Mouse (Mus musculus) MEL (cell line): ENCODE results near the gene Nubp2. TPM values are rescaled to one million over a fixed set of nuclear protein-coding genes. Genes with fewer than 3 reads are reported as not detected.

Experiments used
- DNase-seq: peaks from one replicate; pipeline ENCODE4 v3.0.0; 2011; ENCODE audit warnings: low read depth, low spot score
- H3K27ac ChIP-seq: 2 replicates; pipeline ENCODE4 v1.5.1; 2012; ENCODE audit warnings: low read depth, mild to moderate bottlenecking, control low read depth, low read length, moderate library complexity; ENCODE audit not compliant: control insufficient read depth
- H3K27me3 ChIP-seq, 2 experiments: fragments of 150-350 bp in 1 of 2; sonication (generic) in 1 of 2; 2 replicates each; pipeline ENCODE4 v1.6.1; 2012; ENCODE audit warnings: low read length in 2 of 2, mild to moderate bottlenecking in 2 of 2, improper control_type of control experiment in 1 of 2, moderate library complexity in 1 of 2; ENCODE audit not compliant: insufficient read depth in 2 of 2, control insufficient read depth in 1 of 2
- H3K36me3 ChIP-seq, 2 experiments: 2 replicates each; pipeline ENCODE4 v1.6.1; 2012 to 2014; ENCODE audit warnings: low read length in 2 of 2, improper control_type of control experiment in 1 of 2, inconsistent platforms in 1 of 2, mild to moderate bottlenecking in 1 of 2; ENCODE audit not compliant: insufficient read depth in 2 of 2, control insufficient read depth in 1 of 2
- H3K4me1 ChIP-seq, 2 experiments: fragments of 150-350 bp in 1 of 2; sonication (generic) in 1 of 2; 2 replicates each; pipeline ENCODE4 v1.6.1; 2012; ENCODE audit warnings: low read length in 2 of 2, improper control_type of control experiment in 1 of 2, mild to moderate bottlenecking in 1 of 2; ENCODE audit not compliant: insufficient read depth in 2 of 2, control insufficient read depth in 1 of 2
- H3K4me3 ChIP-seq, 2 experiments: fragments of 150-350 bp in 1 of 2; sonication (generic) in 1 of 2; 2 replicates each; pipeline ENCODE4 v1.5.1; 2012; ENCODE audit warnings: low read depth in 2 of 2, low read length in 2 of 2, mild to moderate bottlenecking in 2 of 2, moderate library complexity in 2 of 2, control low read depth in 1 of 2, improper control_type of control experiment in 1 of 2; ENCODE audit not compliant: control insufficient read depth in 1 of 2, insufficient read depth in 1 of 2
- H3K79me2 ChIP-seq: 2 replicates; pipeline ENCODE4 v1.6.1; 2012; ENCODE audit warnings: mild to moderate bottlenecking, low read length, moderate library complexity; ENCODE audit not compliant: control insufficient read depth, poor library complexity, insufficient read depth
- H3K9ac ChIP-seq: 2 replicates; pipeline ENCODE4 v1.6.1; 2012; ENCODE audit warnings: low read depth, mild to moderate bottlenecking, control low read depth, low read length, moderate library complexity; ENCODE audit not compliant: control insufficient read depth, poor library complexity, severe bottlenecking
- H3K9me3 ChIP-seq: fragments of 150-350 bp; sonication (generic); replicated peaks from 2 replicates; pipeline ENCODE4 v1.6.1; 2012; ENCODE audit warnings: mild to moderate bottlenecking, low read length, improper control_type of control experiment, moderate library complexity; ENCODE audit not compliant: insufficient read depth
- CHD1 ChIP-seq: IDR thresholded peaks from 2 replicates; pipeline ENCODE4 v1.6.1; 2012; ENCODE audit warnings: low read depth, mild to moderate bottlenecking, inconsistent platforms, low read length, improper control_type of control experiment
- CHD2 ChIP-seq: IDR thresholded peaks from 2 replicates; pipeline ENCODE4 v1.6.1; 2011; ENCODE audit warnings: low read length, improper control_type of control experiment
- CTCF ChIP-seq, 3 experiments: IDR thresholded peaks in 2 of 3; conservative IDR thresholded peaks in 1 of 3; 2 replicates each; pipeline ENCODE4 v1.5.1; 2011 to 2012; ENCODE audit warnings: low read length in 3 of 3, low read depth in 2 of 3, mild to moderate bottlenecking in 2 of 3, improper control_type of control experiment in 1 of 3, inconsistent platforms in 1 of 3, mixed read lengths in 1 of 3, moderate library complexity in 1 of 3; ENCODE audit not compliant: control insufficient read depth in 1 of 3, insufficient read depth in 1 of 3, poor library complexity in 1 of 3, severe bottlenecking in 1 of 3
- E2F4 ChIP-seq: IDR thresholded peaks from 2 replicates; pipeline ENCODE4 v1.6.1; 2011; ENCODE audit warnings: low read depth, low read length, improper control_type of control experiment, borderline replicate concordance
- EP300 ChIP-seq, 2 experiments: IDR thresholded peaks; 2 replicates each; pipeline ENCODE4 v1.6.1; 2011; ENCODE audit warnings: improper control_type of control experiment in 2 of 2, low read length in 2 of 2, low read depth in 1 of 2, mild to moderate bottlenecking in 1 of 2
- ETS1 ChIP-seq: IDR thresholded peaks from 2 replicates; pipeline ENCODE4 v1.6.1; 2012; ENCODE audit warnings: low read depth, mild to moderate bottlenecking, inconsistent platforms, low read length, improper control_type of control experiment, moderate library complexity
- GABPA ChIP-seq: IDR thresholded peaks from 2 replicates; pipeline ENCODE4 v1.6.1; 2012; ENCODE audit warnings: low read depth, mild to moderate bottlenecking, inconsistent platforms, low read length, improper control_type of control experiment, moderate library complexity
- GATA1 ChIP-seq: IDR thresholded peaks from 2 replicates; pipeline ENCODE4 v1.6.1; 2011; ENCODE audit warnings: low read depth, low read length, improper control_type of control experiment
- HCFC1 ChIP-seq: IDR thresholded peaks from 2 replicates; pipeline ENCODE4 v1.6.1; 2012; ENCODE audit warnings: low read depth, mild to moderate bottlenecking, inconsistent platforms, low read length, improper control_type of control experiment, moderate library complexity
- JUND ChIP-seq: IDR thresholded peaks from 2 replicates; pipeline ENCODE4 v1.6.1; 2011; ENCODE audit warnings: low read depth, mild to moderate bottlenecking, improper control_type of control experiment, low read length
- KAT2A ChIP-seq: conservative IDR thresholded peaks from 2 replicates; pipeline ENCODE4 v1.6.1; 2012; ENCODE audit warnings: low read depth, low read length, improper control_type of control experiment, inconsistent platforms
- MAX ChIP-seq: IDR thresholded peaks from 2 replicates; pipeline ENCODE4 v1.6.1; 2011; ENCODE audit warnings: low read length, improper control_type of control experiment
- MAZ ChIP-seq: IDR thresholded peaks from 2 replicates; pipeline ENCODE4 v1.6.1; 2012; ENCODE audit warnings: low read depth, mild to moderate bottlenecking, inconsistent platforms, low read length, improper control_type of control experiment
- MEF2A ChIP-seq: IDR thresholded peaks from 2 replicates; pipeline ENCODE4 v1.6.1; 2014; ENCODE audit warnings: low read depth, mild to moderate bottlenecking, inconsistent platforms, low read length, improper control_type of control experiment; ENCODE audit not compliant: poor library complexity, insufficient replicate concordance, severe bottlenecking; ENCODE audit errors: extremely low read depth
- MYB ChIP-seq: IDR thresholded peaks from 2 replicates; pipeline ENCODE4 v1.6.1; 2011; ENCODE audit warnings: mild to moderate bottlenecking, low read depth, low read length, improper control_type of control experiment
- MYC ChIP-seq: IDR thresholded peaks from 2 replicates; pipeline ENCODE4 v1.6.1; 2011; ENCODE audit warnings: low read depth, mild to moderate bottlenecking, low read length, improper control_type of control experiment, moderate library complexity
- NELFE ChIP-seq: IDR thresholded peaks from 2 replicates; pipeline ENCODE4 v1.6.1; 2011; ENCODE audit warnings: low read depth, low read length, improper control_type of control experiment
- POLR2A ChIP-seq, 2 experiments: IDR thresholded peaks; 2 replicates each; pipeline ENCODE4 v1.6.1; 2011 to 2012; ENCODE audit warnings: low read length in 2 of 2, mild to moderate bottlenecking in 2 of 2, control low read depth in 1 of 2, improper control_type of control experiment in 1 of 2, low read depth in 1 of 2, moderate library complexity in 1 of 2; ENCODE audit not compliant: control insufficient read depth in 1 of 2, insufficient read depth in 1 of 2, poor library complexity in 1 of 2
- POLR2AphosphoS2 ChIP-seq: IDR thresholded peaks from 2 replicates; pipeline ENCODE4 v1.6.1; 2011; ENCODE audit warnings: low read length, improper control_type of control experiment
- POLR2AphosphoS5 ChIP-seq: IDR thresholded peaks from 2 replicates; pipeline ENCODE4 v1.6.1; 2012; ENCODE audit warnings: low read depth, borderline replicate concordance, mild to moderate bottlenecking, inconsistent platforms, low read length, moderate library complexity, mixed read lengths
- RCOR1 ChIP-seq: IDR thresholded peaks from 2 replicates; pipeline ENCODE4 v1.6.1; 2012; ENCODE audit warnings: low read depth, mild to moderate bottlenecking, inconsistent platforms, low read length, improper control_type of control experiment
- SIN3A ChIP-seq: IDR thresholded peaks from 2 replicates; pipeline ENCODE4 v1.6.1; 2012; ENCODE audit warnings: low read length, improper control_type of control experiment, inconsistent platforms
- SMC3 ChIP-seq: IDR thresholded peaks from 2 replicates; pipeline ENCODE4 v1.6.1; 2011; ENCODE audit warnings: low read depth, low read length, improper control_type of control experiment
- TAL1 ChIP-seq: IDR thresholded peaks from 2 replicates; pipeline ENCODE4 v1.6.1; 2012; ENCODE audit warnings: mild to moderate bottlenecking, inconsistent platforms, low read length, moderate library complexity, mixed read lengths
- TCF12 ChIP-seq: IDR thresholded peaks from 2 replicates; pipeline ENCODE4 v1.6.1; 2014; ENCODE audit warnings: low read depth, mild to moderate bottlenecking, inconsistent platforms, low read length, improper control_type of control experiment, moderate library complexity
- UBTF ChIP-seq: IDR thresholded peaks from 2 replicates; pipeline ENCODE4 v1.6.1; 2012; ENCODE audit warnings: low read depth, mild to moderate bottlenecking, inconsistent platforms, low read length, improper control_type of control experiment, moderate library complexity, borderline replicate concordance; ENCODE audit not compliant: insufficient read depth
- USF1 ChIP-seq: IDR thresholded peaks from 2 replicates; pipeline ENCODE4 v1.6.1; 2014; ENCODE audit warnings: low read depth, mild to moderate bottlenecking, inconsistent platforms, low read length, improper control_type of control experiment, moderate library complexity
- USF2 ChIP-seq, 2 experiments: IDR thresholded peaks; 2 replicates each; pipeline ENCODE4 v1.6.1; 2011 to 2012; ENCODE audit warnings: improper control_type of control experiment in 2 of 2, low read length in 2 of 2, borderline replicate concordance in 1 of 2, inconsistent platforms in 1 of 2, low read depth in 1 of 2, mild to moderate bottlenecking in 1 of 2; ENCODE audit not compliant: insufficient read depth in 1 of 2
- ZC3H11A ChIP-seq: IDR thresholded peaks from 2 replicates; pipeline ENCODE4 v1.6.1; 2012; ENCODE audit warnings: low read depth, mild to moderate bottlenecking, inconsistent platforms, low read length, improper control_type of control experiment
- ZKSCAN1 ChIP-seq: IDR thresholded peaks from 2 replicates; pipeline ENCODE4 v1.6.1; 2012; ENCODE audit warnings: low read depth, mild to moderate bottlenecking, inconsistent platforms, low read length, improper control_type of control experiment, moderate library complexity
- ZMIZ1 ChIP-seq: IDR thresholded peaks from 2 replicates; pipeline ENCODE4 v1.6.1; 2012; ENCODE audit warnings: low read depth, mild to moderate bottlenecking, inconsistent platforms, low read length, improper control_type of control experiment, moderate library complexity
- ZNF384 ChIP-seq: IDR thresholded peaks from 2 replicates; pipeline ENCODE4 v1.6.1; 2012; ENCODE audit warnings: low read depth, mild to moderate bottlenecking, inconsistent platforms, low read length, improper control_type of control experiment
- polyA plus RNA-seq, 2 experiments: library from polyadenylated mRNA; stranded (reverse) in 1 of 2; unstranded in 1 of 2; fragments of >175 nt in 1 of 2; fragments of >200 nt in 1 of 2; gene quantifications; 2 replicates each; pipeline versions ENCODE4 v1.2.1 to v1.2.4; 2012; ENCODE audit warnings: low replicate concordance in 2 of 2, low read depth in 1 of 2; ENCODE audit not compliant: insufficient read length in 2 of 2, insufficient read depth in 1 of 2, missing spikeins in 1 of 2
- total RNA-seq: library from RNA; depleted of rRNA; stranded (reverse); fragments of 300-350 nt; gene quantifications from 2 replicates; pipeline ENCODE4 v1.2.3, GENCODE M21; 2012

The Nubp2 gene
- total and polyA plus RNA-seq, 3 experiments = 141 to 191 TPM; not detected in 1

- TF ChIP-seq ZKSCAN1 = no peak
- no peak for TF ChIP-seq POLR2AphosphoS5
- TF ChIP-seq MAX = peak; percentile 42; the same call in 1 of the 2 replicates
- peak; percentile 10 for TF ChIP-seq MAZ
- no peak for TF ChIP-seq RCOR1
- no peak for TF ChIP-seq TAL1
- peak; percentile 67; the same call in 1 of the 2 replicates for TF ChIP-seq UBTF
- peak; percentile 52; the same call in 1 of the 2 replicates for TF ChIP-seq HCFC1
- TF ChIP-seq TCF12 = peak; percentile 39; the same call in 1 of the 2 replicates
- no peak for TF ChIP-seq CTCF (IDR thresholded peaks at IDR 0.05 in 2 of 3, conservative IDR thresholded peaks at IDR 0.05 in 1 of 3; ENCODE audit: control insufficient read depth in 1 of 3, insufficient read depth in 1 of 3, low read depth in 2 of 3, low read length in 3 of 3, poor library complexity in 1 of 3, severe bottlenecking in 1 of 3)
- TF ChIP-seq MYC = 0 out of 2 replicates have a peak, but pooled peaks have one; percentile 4
- TF ChIP-seq JUND = no peak
- peak; percentile 95 for TF ChIP-seq USF1
- peak; percentile 86 for TF ChIP-seq NELFE
- TF ChIP-seq ZNF384 = no peak
- no peak for TF ChIP-seq CHD2
- TF ChIP-seq CHD1 = no peak
- TF ChIP-seq SMC3 = no peak
- TF ChIP-seq ZC3H11A = no peak
- TF ChIP-seq MEF2A = no peak
- peak; percentile 73 for TF ChIP-seq SIN3A
- TF ChIP-seq GATA1 = no peak
- TF ChIP-seq E2F4 = no peak
- peak; percentile 81 for TF ChIP-seq POLR2AphosphoS2
Observed at GRCm38 (mm10) chr17:24850065-24850772, 35.9 kb downstream of the Nubp2 start, which contains the start of gene Fahd1 (continued).

GRCm38 (mm10) chr17:24849733-24850064 lies 36.5 kb downstream of the Nubp2 start:
- Histone ChIP-seq H3K27me3 (no peaks in the 10 kb centered on the region), H3K4me1 (peaks cover 0 to 15% of the 10 kb centered on the region in 2 experiments; a peak in 2 of 4 replicates), H3K9me3 (no peaks in the 10 kb centered on the region), H3K4me3 (peak overlapping the region; percentile 64 to 81), H3K27ac (peak overlapping the region; percentile 63), H3K9ac (peak overlapping the region; percentile 67), H3K79me2 (peaks cover 3% of the 10 kb centered on the region; the same call in 1 of the 2 replicates), H3K36me3 (peaks cover 0 to 13% of the 10 kb centered on the region in 2 experiments; a peak in 2 of 4 replicates)
- DNase-seq = no peak
- TF ChIP-seq ZC3H11A (no peak), MYC (peak; percentile 89), POLR2A (IDR thresholded peaks at IDR 0.05; ENCODE audit: control insufficient read depth in 1 of 2, insufficient read depth in 1 of 2, low read depth in 1 of 2, low read length in 2 of 2, poor library complexity in 1 of 2) (no peak; a peak in 1 of 4 replicates), TAL1 (no peak), SMC3 (no peak), EP300 (IDR thresholded peaks at IDR 0.05; ENCODE audit: low read depth in 1 of 2, low read length in 2 of 2) (no peak), TCF12 (no peak), ZNF384 (no peak), ETS1 (no peak), ZMIZ1 (0 out of 2 replicates have a peak, but pooled peaks have one; percentile 52), UBTF (0 out of 2 replicates have a peak, but pooled peaks have one; percentile 44), CHD2 (no peak), MYB (no peak), GABPA (no peak), KAT2A (no peak), ZKSCAN1 (no peak), USF2 (IDR thresholded peaks at IDR 0.05; ENCODE audit: borderline replicate concordance in 1 of 2, insufficient read depth in 1 of 2, low read depth in 1 of 2, low read length in 2 of 2) (no peak), GATA1 (no peak), RCOR1 (no peak), MAX (peak; percentile 73)
